Mouse (Mus musculus) stomach, postnatal 0 days (tissue): ENCODE data around the gene Kl.

Experiments
- CTCF ChIP-seq: IDR thresholded peaks from 2 replicates; pipeline ENCODE4 v1.5.1; 2016; ENCODE audit warnings: antibody characterized with exemption, low read depth, mild to moderate bottlenecking, moderate library complexity
- EP300 ChIP-seq: optimal IDR thresholded peaks from 2 replicates; pipeline ENCODE3; 2016; ENCODE audit warnings: antibody characterized with exemption

DNA sequence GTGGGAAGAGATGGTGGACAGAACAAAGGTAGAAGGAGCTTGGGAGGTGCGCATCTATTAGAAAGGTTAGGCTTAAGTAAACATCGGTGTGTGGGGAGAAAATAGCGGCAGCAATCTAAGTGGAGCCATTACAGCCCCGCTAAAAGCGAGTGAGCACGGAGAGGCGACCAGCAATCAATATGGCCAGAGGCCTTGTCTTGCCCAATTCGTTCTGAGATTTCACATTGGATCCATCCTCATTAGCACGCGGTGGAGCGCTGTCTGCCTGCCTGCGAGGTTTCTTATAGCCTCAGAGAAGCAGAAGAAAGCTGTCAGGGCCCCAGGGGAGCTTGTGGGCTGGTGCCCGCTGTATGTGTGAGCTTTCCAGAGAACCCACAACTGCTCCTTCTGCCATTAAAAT lies 33.8 kb upstream of the Kl start:
- TF ChIP-seq EP300: no peak
- no peak for TF ChIP-seq CTCF
